Mouse (Mus musculus) embryo, embryonic 11 days (tissue): ENCODE results near the gene Rapgef2.
A peak's percentile ranks its signal among the peaks of the same experiment; 100 is the strongest.

Experiments
- DNase-seq: peaks from one replicate; pipeline ENCODE4 v3.0.0-alpha.2; 2015

Gene Rapgef2

GRCm38 (mm10) chr3:79283031-79283430 lies 3.3 kb downstream of the Rapgef2 start:
- no peak for DNase-seq

GRCm38 (mm10) chr3:79275856-79276645 lies 10.3 kb downstream of the Rapgef2 start:
- DNase-seq = no peak

- DNase-seq = peak; percentile 30
These were observed 13.0 kb downstream of the Rapgef2 start for GRCm38 (mm10) chr3:79273350-79273749.

- no peak for DNase-seq
These were observed 13.4 kb downstream of the Rapgef2 start for GRCm38 (mm10) chr3:79272939-79273338.

- DNase-seq = no peak
These were observed 15.2 kb downstream of the Rapgef2 start for GRCm38 (mm10) chr3:79270980-79271555.

GRCm38 (mm10) chr3:79269872-79270271 lies 16.4 kb downstream of the Rapgef2 start:
- no peak for DNase-seq

- no peak for DNase-seq
These were observed 19.3 kb downstream of the Rapgef2 start for GRCm38 (mm10) chr3:79266976-79267375.

- peak; percentile 37 for DNase-seq
These were observed 24.5 kb downstream of the Rapgef2 start for GRCm38 (mm10) chr3:79261816-79262316.

- DNase-seq = no peak
These were observed 32.3 kb downstream of the Rapgef2 start for GRCm38 (mm10) chr3:79254023-79254422.

- DNase-seq = no peak
These were observed 32.9 kb downstream of the Rapgef2 start for GRCm38 (mm10) chr3:79253416-79253815.

- DNase-seq = no peak
These were observed 33.4 kb downstream of the Rapgef2 start for GRCm38 (mm10) chr3:79252921-79253394.

- no peak for DNase-seq
These were observed 36.4 kb downstream of the Rapgef2 start for GRCm38 (mm10) chr3:79249955-79250354.

- DNase-seq = no peak
These were observed 37.6 kb downstream of the Rapgef2 start for GRCm38 (mm10) chr3:79248659-79249235.

- DNase-seq = no peak
These were observed 38.1 kb downstream of the Rapgef2 start for GRCm38 (mm10) chr3:79248208-79248607.

GRCm38 (mm10) chr3:79244347-79244746 lies 42.0 kb downstream of the Rapgef2 start:
- no peak for DNase-seq

- DNase-seq = no peak
These were observed 43.2 kb downstream of the Rapgef2 start for GRCm38 (mm10) chr3:79242922-79243705.

GRCm38 (mm10) chr3:79242298-79242697 lies 44.0 kb downstream of the Rapgef2 start:
- DNase-seq = no peak

- no peak for DNase-seq
These were observed 47.3 kb downstream of the Rapgef2 start for GRCm38 (mm10) chr3:79239066-79239462.

- no peak for DNase-seq
These were observed 47.8 kb downstream of the Rapgef2 start for GRCm38 (mm10) chr3:79238456-79239065.

GRCm38 (mm10) chr3:79237619-79238342 lies 48.5 kb downstream of the Rapgef2 start:
- no peak for DNase-seq

- no peak for DNase-seq
These were observed 51.8 kb downstream of the Rapgef2 start for GRCm38 (mm10) chr3:79234485-79234884.
